Mouse (Mus musculus): ENCODE data around the gene Rc3h1.
"Not testable (repeated sequence)": the region's sequence is repeated elsewhere in the genome, so short reads cannot be mapped to it uniquely, and the experiment has no call there.

Rc3h1 gene

GRCm38 (mm10) chr1:160963199-160963598, 57.0 kb downstream of the Rc3h1 start:
- DNase-seq (ENCODE audit: low read depth, low spot score) = no peak

DNA sequence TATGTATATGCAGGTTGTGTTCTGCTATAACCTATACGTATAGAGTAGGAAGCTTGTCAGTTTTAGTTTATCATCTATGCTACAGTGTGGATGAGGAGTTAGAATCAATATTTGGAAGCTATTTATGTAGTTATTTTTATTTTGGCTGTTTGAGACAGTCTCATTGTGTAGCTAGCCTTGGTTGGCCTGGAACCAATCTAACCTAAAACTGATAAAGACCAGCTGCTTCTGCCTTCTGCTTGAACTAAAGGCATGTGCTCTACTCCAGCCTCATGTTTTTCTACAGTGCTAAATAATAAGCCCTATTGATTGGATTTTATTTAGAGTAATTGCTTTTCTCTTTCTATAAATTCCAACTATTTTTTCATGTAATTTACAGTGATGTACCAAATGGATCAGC, 61.0 kb downstream of the Rc3h1 start:
- DNase-seq (ENCODE audit: low read depth, low spot score) = no peak

GRCm38 (mm10) chr1:160968643-160969042, 62.4 kb downstream of the Rc3h1 start:
- no peak for DNase-seq (ENCODE audit: low read depth, low spot score)

DNA sequence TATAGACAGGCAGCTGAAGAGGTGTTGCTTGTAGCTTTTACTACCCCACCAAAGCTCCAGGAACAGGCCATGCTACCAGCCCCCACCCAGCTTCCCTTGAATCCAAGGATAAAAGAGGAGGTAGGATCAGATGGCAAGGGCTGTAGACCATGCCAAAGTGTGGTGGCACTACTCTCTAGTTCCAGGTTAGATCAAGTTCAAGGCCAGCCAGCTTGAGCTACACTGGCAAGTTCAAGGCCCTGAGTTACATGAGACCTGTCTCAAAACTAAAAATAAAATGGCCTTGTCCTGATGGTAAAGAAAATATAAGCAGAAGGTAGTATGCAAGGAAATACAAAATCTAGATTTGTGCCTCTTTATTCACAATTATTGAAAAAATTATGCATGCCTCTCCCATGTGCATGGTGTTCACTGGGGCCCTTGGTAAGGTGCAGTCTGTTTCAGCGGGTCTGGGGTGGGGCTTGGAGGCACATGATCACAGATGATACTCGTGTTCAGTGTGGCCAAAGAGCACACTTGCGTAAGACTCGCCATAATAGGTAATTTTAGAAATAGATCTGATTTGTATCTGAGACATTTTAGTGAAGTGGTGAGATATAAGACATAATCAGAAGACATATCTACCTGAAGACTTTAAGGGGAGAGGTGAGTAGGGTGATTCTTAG, 72.0 kb downstream of the Rc3h1 start, which contains the start of gene Serpinc1:
TSS of gene Serpinc1 (plus strand) at position 515 of the 665 bp plus-strand sequence.
- no peak for DNase-seq (ENCODE audit: low read depth, low spot score)

DNA sequence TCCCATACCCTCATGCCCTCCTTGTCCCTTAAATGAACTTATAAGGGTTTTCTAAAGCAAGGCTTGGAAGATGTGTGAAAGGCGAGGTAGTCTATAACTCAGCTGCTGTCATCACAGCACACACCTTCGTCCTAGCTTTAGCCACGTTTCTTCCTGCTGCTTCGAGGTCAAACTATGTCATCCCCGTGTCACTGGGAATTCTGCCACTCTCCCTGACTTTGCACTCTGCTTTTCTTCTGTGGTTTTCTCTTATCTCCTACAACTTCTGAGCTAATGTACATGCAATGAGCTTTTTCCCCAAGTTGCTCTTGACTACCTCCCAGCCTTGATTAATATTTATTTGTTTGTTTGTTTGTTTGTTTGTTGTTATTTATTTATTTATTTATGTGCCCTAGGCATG, 73.8 kb downstream of the Rc3h1 start:
- no peak for DNase-seq (ENCODE audit: low read depth, low spot score)

DNA sequence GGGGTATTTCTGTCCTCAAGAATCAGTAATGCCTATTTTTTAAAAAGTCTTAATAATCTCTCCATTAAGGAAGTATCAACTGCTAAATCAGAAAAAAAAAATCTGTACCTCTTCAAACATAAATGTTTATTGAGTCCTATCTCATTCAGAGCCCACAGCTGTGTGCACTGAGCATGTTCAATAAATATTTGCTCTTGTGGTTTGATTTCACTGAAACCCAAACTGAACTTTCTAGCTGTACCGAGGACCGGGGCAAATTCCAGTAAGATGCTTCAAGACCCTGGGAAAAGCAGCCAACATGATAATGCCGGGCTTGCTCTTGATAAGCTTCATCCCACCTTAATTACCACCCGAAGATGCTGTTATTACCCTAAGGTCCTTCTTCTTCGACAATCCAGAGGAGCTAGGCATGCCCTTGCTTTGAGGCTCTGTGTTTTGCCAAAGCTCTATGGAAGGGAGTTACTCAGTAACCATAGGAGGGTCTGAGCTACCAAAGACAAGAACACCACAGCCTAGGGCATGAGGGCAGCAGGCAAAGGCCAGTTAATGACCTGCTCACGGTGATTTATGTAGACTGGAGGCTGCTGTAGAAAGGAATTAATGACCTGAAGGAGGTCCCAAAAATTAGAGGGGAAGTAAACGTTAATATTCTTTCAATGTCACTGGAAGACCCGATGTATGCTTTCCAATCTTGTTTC, 74.5 kb downstream of the Rc3h1 start:
- no peak for DNase-seq (ENCODE audit: low read depth, low spot score)

- no peak for DNase-seq (ENCODE audit: low read depth, low spot score)
Measured at GRCm38 (mm10) chr1:160981337-160981736, 75.1 kb downstream of the Rc3h1 start.

DNA sequence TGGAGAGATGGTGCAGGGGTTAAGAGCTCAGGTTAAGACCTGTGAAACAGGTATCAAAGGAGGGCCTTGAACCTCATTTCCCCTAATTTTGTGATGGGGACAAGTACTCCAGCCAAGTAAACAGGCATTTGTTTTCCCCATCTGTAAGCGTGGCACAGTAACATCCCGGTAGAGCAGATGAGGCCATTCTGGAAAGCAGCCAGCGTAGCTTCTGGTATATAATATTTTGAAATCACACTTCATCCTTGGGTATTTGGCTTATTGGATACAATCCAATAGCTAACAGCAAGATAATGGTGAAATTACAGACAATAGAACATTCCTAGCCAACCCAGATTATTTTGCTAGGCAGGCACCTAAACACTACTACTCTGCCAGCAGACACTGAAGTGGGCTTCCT, 76.7 kb downstream of the Rc3h1 start:
- no peak for DNase-seq (ENCODE audit: low read depth, low spot score)

GRCm38 (mm10) chr1:160984731-160985130, 78.5 kb downstream of the Rc3h1 start:
- DNase-seq (ENCODE audit: low read depth, low spot score) = not testable (repeated sequence)

GRCm38 (mm10) chr1:160985477-160985876, 79.3 kb downstream of the Rc3h1 start:
- no peak for DNase-seq (ENCODE audit: low read depth, low spot score)

DNA sequence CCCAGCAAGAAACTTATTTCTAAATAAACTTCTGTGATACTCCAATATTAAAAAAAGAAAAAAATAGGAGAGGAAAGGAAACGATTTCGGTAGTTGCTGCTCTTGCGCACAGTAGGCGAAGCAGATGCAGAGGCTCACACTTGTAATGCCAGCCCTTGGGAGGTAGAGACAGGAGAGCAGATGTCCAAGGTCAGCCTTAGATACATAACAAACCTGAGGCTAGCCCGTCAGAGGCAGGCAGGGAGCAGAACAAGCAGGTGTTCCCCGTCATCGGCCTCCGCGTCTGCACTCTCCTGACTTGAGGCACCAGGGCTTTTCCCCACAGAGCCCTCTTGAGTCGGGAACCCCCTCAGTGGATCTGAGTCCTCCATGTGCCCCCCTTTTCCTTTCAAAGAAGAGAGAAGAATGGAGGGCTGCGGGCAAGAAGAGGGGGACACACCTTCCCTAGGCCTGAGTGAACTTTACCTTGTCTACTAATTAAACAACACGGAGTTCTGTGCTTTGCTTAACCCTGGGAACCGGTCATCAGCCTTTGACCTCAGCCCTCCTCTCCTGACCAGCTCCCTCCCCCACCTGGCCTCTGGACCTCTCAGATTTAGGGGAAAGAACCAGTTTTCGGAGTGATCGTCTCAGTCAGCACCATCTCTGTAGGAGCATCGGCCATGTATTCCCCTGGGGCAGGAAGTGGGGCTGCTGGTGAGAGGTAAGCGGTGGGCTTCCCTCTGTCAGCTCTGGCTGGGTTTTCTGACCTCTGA, 80.8 kb downstream of the Rc3h1 start:
- no peak for DNase-seq (ENCODE audit: low read depth, low spot score)

DNA sequence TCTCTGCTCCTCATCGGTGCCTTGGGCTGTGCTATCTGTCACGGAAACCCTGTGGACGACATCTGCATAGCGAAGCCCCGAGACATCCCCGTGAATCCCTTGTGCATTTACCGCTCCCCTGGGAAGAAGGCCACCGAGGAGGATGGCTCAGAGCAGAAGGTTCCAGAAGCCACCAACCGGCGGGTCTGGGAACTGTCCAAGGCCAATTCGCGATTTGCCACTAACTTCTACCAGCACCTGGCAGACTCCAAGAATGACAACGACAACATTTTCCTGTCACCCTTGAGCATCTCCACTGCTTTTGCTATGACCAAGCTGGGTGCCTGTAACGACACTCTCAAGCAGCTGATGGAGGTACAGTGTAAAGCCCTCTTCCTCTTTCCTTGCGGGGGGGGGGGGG, 83.2 kb downstream of the Rc3h1 start:
- DNase-seq (ENCODE audit: low read depth, low spot score) = no peak

GRCm38 (mm10) chr1:160993851-160994250, 87.6 kb downstream of the Rc3h1 start:
- DNase-seq (ENCODE audit: low read depth, low spot score) = no peak

GRCm38 (mm10) chr1:161004942-161005341, 98.7 kb downstream of the Rc3h1 start:
- no peak for DNase-seq (ENCODE audit: low read depth, low spot score)

- DNase-seq (ENCODE audit: low read depth, low spot score) = no peak
Measured at GRCm38 (mm10) chr1:161005526-161005925, 99.3 kb downstream of the Rc3h1 start.

DNA sequence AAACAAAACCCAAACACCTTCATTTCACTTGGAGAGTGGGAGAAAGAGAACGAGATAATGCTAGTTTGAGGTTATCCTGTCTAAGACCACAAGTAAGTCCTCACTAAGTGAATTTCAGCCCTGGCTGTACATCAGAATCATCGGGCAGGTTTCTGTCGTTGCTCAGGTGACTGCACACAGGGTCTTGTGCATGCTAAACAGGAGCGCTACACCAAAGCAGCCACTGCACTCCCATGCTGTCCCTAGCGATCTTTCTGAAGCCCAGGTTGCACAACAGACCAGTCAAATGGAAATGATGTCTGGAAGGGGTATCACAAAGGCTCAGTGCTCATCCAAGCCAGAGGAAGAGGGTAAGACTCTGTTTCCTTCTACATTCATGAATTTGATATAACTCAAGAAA, 100.3 kb downstream of the Rc3h1 start:
- no peak for DNase-seq (ENCODE audit: low read depth, low spot score)

DNA sequence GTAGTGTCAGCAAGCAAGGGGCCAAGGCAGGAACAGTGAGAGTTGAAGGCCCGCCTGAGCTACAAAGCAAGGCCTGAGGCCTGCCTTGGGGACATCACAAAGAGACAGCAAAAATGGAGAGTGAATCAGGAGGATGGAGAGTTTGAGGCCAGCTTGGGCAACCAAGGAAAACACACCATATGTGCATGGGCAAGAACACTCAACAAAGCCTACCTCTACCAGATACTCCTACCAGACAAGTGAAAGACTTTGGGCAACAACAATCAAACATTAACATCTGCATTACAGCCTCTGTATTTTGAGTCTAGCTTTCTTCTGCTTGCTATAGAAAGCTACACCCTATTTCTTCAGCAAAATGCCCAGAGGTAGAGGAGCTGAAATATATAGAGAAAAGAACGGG, 101.8 kb downstream of the Rc3h1 start:
- DNase-seq (ENCODE audit: low read depth, low spot score) = no peak

DNA sequence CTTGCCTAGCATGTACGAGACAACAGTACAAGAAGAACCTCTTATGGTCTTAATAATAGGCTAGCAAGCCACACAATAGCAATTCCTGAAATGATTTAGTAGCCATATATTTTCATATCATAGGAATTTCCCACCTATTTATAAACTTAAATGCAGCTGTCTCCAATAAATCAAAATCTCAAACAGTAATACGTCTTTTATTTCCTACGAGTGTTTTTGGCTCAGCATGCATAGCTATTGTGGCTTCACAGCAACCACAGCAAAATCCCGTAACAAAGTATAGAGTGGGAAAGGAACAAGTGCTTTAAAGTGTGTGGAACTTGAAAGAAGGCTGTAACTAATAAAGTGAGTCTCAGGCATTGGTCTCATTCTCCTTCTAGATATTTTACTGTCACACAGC, 104.2 kb downstream of the Rc3h1 start:
- no peak for DNase-seq (ENCODE audit: low read depth, low spot score)

GRCm38 (mm10) chr1:161016378-161016777, 110.2 kb downstream of the Rc3h1 start:
- DNase-seq (ENCODE audit: low read depth, low spot score) = no peak

- DNase-seq (ENCODE audit: low read depth, low spot score) = no peak
Measured at GRCm38 (mm10) chr1:161020051-161020450, 113.8 kb downstream of the Rc3h1 start.

Data from mesoderm, embryonic 11.5 days (tissue).